Mouse (Mus musculus) myocyte (in vitro differentiated cells): ENCODE measurements around the gene Zfp36l1. TPM values are rescaled to one million over a fixed set of nuclear protein-coding genes. Genes with fewer than 3 reads are reported as not detected.
A peak's percentile ranks its signal among the peaks of the same experiment; 100 is the strongest.

ENCODE experiments used
- H3K27me3 ChIP-seq: one replicate; pipeline ENCODE4 v1.6.1; 2011; ENCODE audit not compliant: control insufficient read depth, insufficient read depth, insufficient read length
- H3K36me3 ChIP-seq: one replicate; pipeline ENCODE4 v1.6.1; 2011; ENCODE audit not compliant: control insufficient read depth, insufficient read depth
- H3K4me2 ChIP-seq: one replicate; pipeline ENCODE4 v1.6.1; 2011; ENCODE audit warnings: low read depth, control low read depth
- H3K4me3 ChIP-seq: one replicate; pipeline ENCODE4 v1.5.1; 2011; ENCODE audit warnings: mild to moderate bottlenecking, control low read depth, moderate library complexity
- H3K79me2 ChIP-seq: one replicate; pipeline ENCODE4 v1.6.1; 2011; ENCODE audit not compliant: control insufficient read depth, insufficient read depth
- H3ac ChIP-seq: one replicate; pipeline ENCODE4 v1.6.1; 2011; ENCODE audit not compliant: control insufficient read depth, insufficient read length
- CEBPB ChIP-seq: IDR thresholded peaks from 2 replicates; pipeline ENCODE4 v1.6.1; 2011; ENCODE audit warnings: mild to moderate bottlenecking, moderate library complexity; ENCODE audit not compliant: poor library complexity, insufficient read depth, severe bottlenecking
- E2F4 ChIP-seq: IDR thresholded peaks from one replicate; pipeline ENCODE4 v1.6.1; 2011; ENCODE audit warnings: mild to moderate bottlenecking, control low read depth, moderate library complexity; ENCODE audit not compliant: insufficient read depth
- MAX ChIP-seq: IDR thresholded peaks from one replicate; pipeline ENCODE4 v1.6.1; 2011; ENCODE audit warnings: low read depth, mild to moderate bottlenecking, control low read depth
- MYOD1 ChIP-seq, 3 experiments: IDR thresholded peaks; one replicate each; pipeline ENCODE4 v1.6.1; 2011; ENCODE audit warnings: control low read depth in 2 of 3, low read depth in 2 of 3, mild to moderate bottlenecking in 2 of 3, moderate library complexity in 1 of 3; ENCODE audit not compliant: insufficient read length in 2 of 3, control insufficient read depth in 1 of 3
- MYOG ChIP-seq, 3 experiments: IDR thresholded peaks; one replicate each; pipeline ENCODE4 v1.6.1; 2011; ENCODE audit warnings: control low read depth in 2 of 3, low read depth in 2 of 3, mild to moderate bottlenecking in 2 of 3; ENCODE audit not compliant: insufficient read length in 2 of 3, control insufficient read depth in 1 of 3, insufficient read depth in 1 of 3
- POLR2A ChIP-seq: IDR thresholded peaks from one replicate; pipeline ENCODE4 v1.6.1; 2011; ENCODE audit warnings: low read depth, mild to moderate bottlenecking, control low read depth, moderate library complexity; ENCODE audit not compliant: insufficient read length
- POLR2AphosphoS2 ChIP-seq: IDR thresholded peaks from one replicate; pipeline ENCODE4 v1.6.1; 2011; ENCODE audit warnings: low read depth, control low read depth; ENCODE audit not compliant: insufficient read length
- REST ChIP-seq: IDR thresholded peaks from one replicate; pipeline ENCODE4 v1.6.1; 2011; ENCODE audit warnings: mild to moderate bottlenecking, control low read depth, moderate library complexity; ENCODE audit not compliant: insufficient read depth, insufficient read length
- SRF ChIP-seq: IDR thresholded peaks from one replicate; pipeline ENCODE4 v1.6.1; 2011; ENCODE audit warnings: low read depth; ENCODE audit not compliant: control insufficient read depth, insufficient read length
- TCF12 ChIP-seq: IDR thresholded peaks from one replicate; pipeline ENCODE4 v1.6.1; 2011; ENCODE audit warnings: mild to moderate bottlenecking, control low read depth; ENCODE audit not compliant: poor library complexity, insufficient read depth, severe bottlenecking
- TCF3 ChIP-seq: IDR thresholded peaks from one replicate; pipeline ENCODE4 v1.6.1; 2011; ENCODE audit warnings: low read depth, control low read depth; ENCODE audit not compliant: insufficient read length
- USF1 ChIP-seq: IDR thresholded peaks from one replicate; pipeline ENCODE4 v1.6.1; 2011; ENCODE audit warnings: low read depth, mild to moderate bottlenecking, control low read depth, moderate library complexity
- polyA plus RNA-seq: library from polyadenylated mRNA; unstranded; fragments of >200 nt; fragmentation: generic; extraction: Trizol; gene quantifications from one replicate; pipeline ENCODE4 v1.2.1, GENCODE M21; 2012; ENCODE audit warnings: missing spikeins

Gene Zfp36l1
- polyA plus RNA-seq, 1 experiment, result 35.7 TPM

DNA sequence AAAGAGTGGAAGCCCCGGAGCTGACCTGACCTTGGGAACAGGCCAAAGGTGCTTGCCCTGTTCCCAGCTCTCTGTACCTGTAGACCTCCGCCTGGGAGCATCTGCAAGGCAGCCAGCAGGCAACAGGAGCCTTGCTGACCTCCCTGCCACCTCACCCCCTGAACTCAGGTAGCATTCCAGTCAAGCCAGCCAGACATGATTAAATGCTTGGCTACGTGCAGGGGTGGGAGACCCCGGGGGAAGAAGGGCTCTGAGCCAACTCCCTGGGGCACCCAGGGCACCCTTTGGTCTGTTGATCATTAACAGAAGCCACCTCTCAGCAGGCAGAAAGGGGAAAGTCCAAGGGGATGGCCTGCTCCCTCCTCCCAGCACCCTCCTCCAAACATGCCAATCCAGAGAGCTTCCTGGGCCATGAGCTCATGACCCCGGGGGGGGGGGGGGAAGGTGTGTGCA, 9.3 kb downstream of the Zfp36l1 start:
- Histone ChIP-seq H3K4me2 (no peak overlapping the region), H3K36me3 (peaks cover 12% of the 10 kb centered on the region), H3ac (no peak overlapping the region), H3K27me3 (no peaks in the 10 kb centered on the region), H3K4me3 (no peak overlapping the region), H3K79me2 (no peaks in the 10 kb centered on the region)
- TF ChIP-seq TCF12, result no peak
- TF ChIP-seq MAX, result no peak

DNA sequence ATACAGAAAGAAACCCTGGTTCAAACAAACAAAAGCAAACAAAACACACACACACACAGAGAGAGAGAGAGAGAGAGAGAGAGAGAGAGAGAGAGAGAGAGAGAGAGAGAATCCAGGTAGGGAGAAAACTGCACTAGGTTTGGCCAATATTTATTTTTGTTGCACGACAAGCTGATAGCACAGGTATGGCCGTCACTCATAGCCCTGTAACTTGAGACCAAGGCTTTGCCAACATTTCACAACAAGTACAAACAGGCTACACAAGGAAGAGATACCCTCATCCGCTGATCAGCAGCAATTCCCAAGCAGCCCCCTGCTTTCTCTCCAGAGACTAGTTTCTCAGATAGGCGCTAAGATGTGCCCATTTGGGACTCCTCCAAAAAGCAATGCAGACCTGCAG, 9.7 kb downstream of the Zfp36l1 start:
- Histone ChIP-seq H3K36me3 (peaks cover 10% of the 10 kb centered on the region), H3K27me3 (no peaks in the 10 kb centered on the region), H3K4me2 (no peak overlapping the region), H3ac (no peak overlapping the region), H3K79me2 (no peaks in the 10 kb centered on the region), H3K4me3 (no peak overlapping the region)
- no peak for TF ChIP-seq REST

DNA sequence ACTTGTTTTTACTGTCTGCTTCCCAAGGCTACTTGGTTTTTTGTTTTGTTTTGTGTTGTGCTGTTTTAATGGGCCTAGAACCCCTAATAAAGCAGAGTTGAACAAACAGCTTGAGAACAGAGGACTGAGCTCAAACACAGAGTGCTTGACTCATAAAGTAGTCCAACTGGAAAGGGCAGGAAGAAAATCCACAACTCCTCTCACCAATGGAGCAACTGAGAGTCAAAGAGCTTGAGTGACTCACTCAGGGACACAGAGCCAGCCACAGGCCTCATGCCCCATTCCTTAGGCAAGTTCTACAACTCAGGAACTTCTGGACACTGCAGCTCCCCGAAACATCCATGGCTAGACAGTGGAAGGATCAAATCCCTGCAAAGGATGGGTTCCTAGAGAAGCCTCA, 14.0 kb downstream of the Zfp36l1 start:
- H3K27me3 ChIP-seq, result no peaks in the 10 kb centered on the region
- H3K4me2 ChIP-seq, result no peak overlapping the region
- H3K79me2 ChIP-seq, result no peaks in the 10 kb centered on the region
- no peak overlapping the region for H3ac ChIP-seq
- no peaks in the 10 kb centered on the region for H3K36me3 ChIP-seq
- TF ChIP-seq TCF3 (no peak), POLR2AphosphoS2 (no peak), MYOG (IDR thresholded peaks at IDR 0.05; ENCODE audit: control insufficient read depth in 1 of 3, insufficient read depth in 1 of 3, insufficient read length in 2 of 3, low read depth in 2 of 3) (no peak), SRF (no peak), E2F4 (no peak), USF1 (no peak), REST (no peak), MAX (no peak), MYOD1 (IDR thresholded peaks at IDR 0.05; ENCODE audit: control insufficient read depth in 1 of 3, insufficient read length in 2 of 3, low read depth in 2 of 3) (no peak), CEBPB (no peak), POLR2A (no peak), TCF12 (no peak)
- no peak overlapping the region for H3K4me3 ChIP-seq

DNA sequence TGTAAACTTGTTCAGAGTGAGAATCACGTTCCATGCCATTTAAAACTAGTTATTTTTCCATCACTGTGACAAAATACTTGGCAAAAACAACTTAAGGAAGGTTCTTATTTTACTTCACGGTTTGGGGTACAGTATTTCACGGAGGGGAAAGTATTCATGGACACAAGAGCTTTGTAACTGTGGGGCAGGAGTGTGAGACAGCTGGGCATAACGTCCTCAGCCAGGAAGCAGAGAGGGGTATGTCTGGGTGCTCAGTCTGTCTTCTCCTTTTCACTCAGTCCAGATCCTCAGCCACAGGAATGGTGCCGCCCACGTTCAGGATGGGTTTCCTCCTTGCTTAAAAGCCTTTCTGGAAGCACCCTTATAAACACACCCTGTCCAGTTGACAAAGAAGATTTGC, 16.1 kb downstream of the Zfp36l1 start:
- Histone ChIP-seq H3K36me3 (no peaks in the 10 kb centered on the region), H3K4me2 (peak overlapping the region; percentile 53), H3K4me3 (no peak overlapping the region), H3K79me2 (no peaks in the 10 kb centered on the region), H3K27me3 (no peaks in the 10 kb centered on the region), H3ac (no peak overlapping the region)
- TF ChIP-seq USF1 (no peak), TCF3 (peak; percentile 12), MAX (no peak), E2F4 (no peak), SRF (no peak), TCF12 (peak; percentile 72), MYOD1 (IDR thresholded peaks at IDR 0.05; ENCODE audit: control insufficient read depth in 1 of 3, insufficient read length in 2 of 3, low read depth in 2 of 3) (peak; percentile 50 to 91 (median 84)), POLR2AphosphoS2 (peak; percentile 33), CEBPB (no peak), POLR2A (peak; percentile 57), REST (no peak), MYOG (IDR thresholded peaks at IDR 0.05; ENCODE audit: control insufficient read depth in 1 of 3, insufficient read depth in 1 of 3, insufficient read length in 2 of 3, low read depth in 2 of 3) (peak in 2 of 3 experiments; percentile 71 to 86)

DNA sequence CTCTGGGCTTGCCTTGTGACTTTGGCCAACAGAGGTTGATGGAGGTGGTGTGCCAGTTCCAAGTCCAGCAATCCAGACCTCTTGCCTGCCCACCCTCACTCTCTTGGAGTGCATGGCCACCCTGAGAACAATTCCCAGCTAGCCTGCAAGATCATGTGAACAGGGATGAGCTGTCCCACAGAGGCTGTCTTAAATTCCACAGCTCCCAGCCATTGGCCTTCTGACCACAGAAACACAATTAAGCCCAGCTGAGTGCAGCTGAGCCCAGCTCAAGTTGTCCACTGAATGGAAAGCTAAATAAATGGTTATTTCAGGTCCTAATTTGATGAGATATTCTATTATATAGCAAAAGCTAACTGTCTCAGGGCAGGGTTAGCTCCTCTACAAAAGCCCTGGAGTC, 20.0 kb downstream of the Zfp36l1 start:
- Histone ChIP-seq H3K27me3 (no peaks in the 10 kb centered on the region), H3ac (no peak overlapping the region), H3K4me2 (peak overlapping the region; percentile 31), H3K79me2 (no peaks in the 10 kb centered on the region), H3K4me3 (no peak overlapping the region), H3K36me3 (no peaks in the 10 kb centered on the region)
- TF ChIP-seq REST (no peak), MYOD1 (IDR thresholded peaks at IDR 0.05; ENCODE audit: control insufficient read depth in 1 of 3, insufficient read length in 2 of 3, low read depth in 2 of 3) (peak in 1 of 3 experiments; percentile 4), USF1 (peak; percentile 58), TCF3 (no peak), CEBPB (no peak), MYOG (IDR thresholded peaks at IDR 0.05; ENCODE audit: control insufficient read depth in 1 of 3, insufficient read depth in 1 of 3, insufficient read length in 2 of 3, low read depth in 2 of 3) (peak in 1 of 3 experiments; percentile 50)

DNA sequence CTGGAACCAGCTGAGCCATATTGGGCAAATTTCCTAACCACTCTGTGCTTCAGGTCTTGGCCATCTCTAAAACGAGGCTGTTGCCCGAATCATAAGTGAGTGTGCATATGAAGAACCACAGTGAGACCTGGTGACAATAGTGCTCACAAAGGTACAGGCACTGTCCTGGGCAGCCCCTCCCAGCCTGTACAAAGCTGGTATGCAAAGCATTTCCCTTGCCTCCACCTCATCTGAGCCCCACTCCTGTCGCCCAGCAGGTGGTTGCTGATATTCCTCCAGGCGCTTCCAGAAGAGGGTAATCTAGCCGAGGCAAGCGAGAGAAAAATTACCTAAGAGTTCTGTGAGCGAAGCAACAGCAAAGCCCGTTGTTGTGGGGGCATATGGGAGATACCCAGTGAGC, 21.7 kb downstream of the Zfp36l1 start:
- Histone ChIP-seq H3K79me2 (no peaks in the 10 kb centered on the region), H3ac (no peak overlapping the region), H3K27me3 (no peaks in the 10 kb centered on the region), H3K4me2 (no peak overlapping the region), H3K36me3 (no peaks in the 10 kb centered on the region), H3K4me3 (no peak overlapping the region)
- TF ChIP-seq MYOD1 (IDR thresholded peaks at IDR 0.05; ENCODE audit: control insufficient read depth in 1 of 3, insufficient read length in 2 of 3, low read depth in 2 of 3) (no peak), POLR2AphosphoS2 (no peak), MAX (no peak), POLR2A (no peak), USF1 (no peak), MYOG (IDR thresholded peaks at IDR 0.05; ENCODE audit: control insufficient read depth in 1 of 3, insufficient read depth in 1 of 3, insufficient read length in 2 of 3, low read depth in 2 of 3) (no peak), TCF3 (no peak), TCF12 (no peak), CEBPB (no peak), REST (no peak), SRF (no peak), E2F4 (no peak)
